Mouse (Mus musculus) stomach, postnatal 0 days (tissue): ENCODE data around the gene Zfp800.

Source experiments
- CTCF ChIP-seq: IDR thresholded peaks from 2 replicates; pipeline ENCODE4 v1.5.1; 2016; ENCODE audit warnings: antibody characterized with exemption, low read depth, mild to moderate bottlenecking, moderate library complexity
- EP300 ChIP-seq: optimal IDR thresholded peaks from 2 replicates; pipeline ENCODE3; 2016; ENCODE audit warnings: antibody characterized with exemption

- TF ChIP-seq CTCF (no peak), EP300 (no peak)
Measured at GRCm38 (mm10) chr6:28422651-28423290, 25.0 kb upstream of the Zfp800 start.
